Mouse (Mus musculus): ENCODE measurements at regions not wholly inside any gene's neighbourhood (a gene's known extent, or its start where the extent isn't known, plus 50 kb on each side); places are given as distances from the start of the nearest gene placed in this dataset.

GRCm38 (mm10) chr4:150712856-150713255 lies 60.9 kb upstream of the Slc45a1 start:
- WGBS: 78% methylated on average over 10 of the region's 10 CpGs
- H3K9ac ChIP-seq: no peak overlapping the region

GRCm38 (mm10) chr4:150711646-150712045 lies 59.7 kb upstream of the Slc45a1 start:
- no peaks in the 10 kb centered on the region for H3K9me3 ChIP-seq (replicated peaks)
- no peak overlapping the region for H3K9ac ChIP-seq
- H3K36me3 ChIP-seq (ENCODE audit: poor library complexity, severe bottlenecking): no peaks in the 10 kb centered on the region
- H3K27ac ChIP-seq: no peak overlapping the region
- H3K4me1 ChIP-seq: peaks cover 21% of the 10 kb centered on the region
- H3K27me3 ChIP-seq: no peaks in the 10 kb centered on the region
- no peak overlapping the region for H3K4me3 ChIP-seq
- H3K4me2 ChIP-seq: no peak overlapping the region
- 87% methylated on average over 6 of the region's 6 CpGs for WGBS
- no peak for ATAC-seq

More at GRCm38 (mm10) chr4:150712856-150713255, 60.9 kb upstream of the Slc45a1 start:
- peaks cover 19% of the 10 kb centered on the region for H3K4me1 ChIP-seq
- no peak overlapping the region for H3K27ac ChIP-seq
- ATAC-seq: no peak
- no peak overlapping the region for H3K4me2 ChIP-seq
- H3K36me3 ChIP-seq (ENCODE audit: poor library complexity, severe bottlenecking): no peaks in the 10 kb centered on the region
- H3K9me3 ChIP-seq (replicated peaks): no peaks in the 10 kb centered on the region
- no peaks in the 10 kb centered on the region for H3K27me3 ChIP-seq
- no peak overlapping the region for H3K4me3 ChIP-seq

GRCm38 (mm10) chr4:150709391-150710130 lies 57.6 kb upstream of the Slc45a1 start:
- ATAC-seq: no peak

GRCm38 (mm10) chr4:150708572-150708984 lies 56.6 kb upstream of the Slc45a1 start:
- 79% methylated on average over 4 of the region's 4 CpGs for WGBS
- Histone ChIP-seq H3K4me3 (no peak overlapping the region), H3K9ac (no peak overlapping the region), H3K9me3 (replicated peaks) (no peaks in the 10 kb centered on the region), H3K27ac (no peak overlapping the region), H3K27me3 (no peaks in the 10 kb centered on the region), H3K4me2 (no peak overlapping the region), H3K36me3 (ENCODE audit: poor library complexity, severe bottlenecking) (no peaks in the 10 kb centered on the region), H3K4me1 (peaks cover 21% of the 10 kb centered on the region)
- no peak for ATAC-seq

More at GRCm38 (mm10) chr4:150709391-150710130, 57.6 kb upstream of the Slc45a1 start:
- Histone ChIP-seq H3K9me3 (replicated peaks) (no peaks in the 10 kb centered on the region), H3K4me2 (no peak overlapping the region), H3K36me3 (ENCODE audit: poor library complexity, severe bottlenecking) (no peaks in the 10 kb centered on the region), H3K27me3 (no peaks in the 10 kb centered on the region), H3K27ac (no peak overlapping the region), H3K4me3 (no peak overlapping the region), H3K9ac (no peak overlapping the region), H3K4me1 (peaks cover 21% of the 10 kb centered on the region)
- WGBS: 37% methylated on average over 11 of the region's 11 CpGs

DNA sequence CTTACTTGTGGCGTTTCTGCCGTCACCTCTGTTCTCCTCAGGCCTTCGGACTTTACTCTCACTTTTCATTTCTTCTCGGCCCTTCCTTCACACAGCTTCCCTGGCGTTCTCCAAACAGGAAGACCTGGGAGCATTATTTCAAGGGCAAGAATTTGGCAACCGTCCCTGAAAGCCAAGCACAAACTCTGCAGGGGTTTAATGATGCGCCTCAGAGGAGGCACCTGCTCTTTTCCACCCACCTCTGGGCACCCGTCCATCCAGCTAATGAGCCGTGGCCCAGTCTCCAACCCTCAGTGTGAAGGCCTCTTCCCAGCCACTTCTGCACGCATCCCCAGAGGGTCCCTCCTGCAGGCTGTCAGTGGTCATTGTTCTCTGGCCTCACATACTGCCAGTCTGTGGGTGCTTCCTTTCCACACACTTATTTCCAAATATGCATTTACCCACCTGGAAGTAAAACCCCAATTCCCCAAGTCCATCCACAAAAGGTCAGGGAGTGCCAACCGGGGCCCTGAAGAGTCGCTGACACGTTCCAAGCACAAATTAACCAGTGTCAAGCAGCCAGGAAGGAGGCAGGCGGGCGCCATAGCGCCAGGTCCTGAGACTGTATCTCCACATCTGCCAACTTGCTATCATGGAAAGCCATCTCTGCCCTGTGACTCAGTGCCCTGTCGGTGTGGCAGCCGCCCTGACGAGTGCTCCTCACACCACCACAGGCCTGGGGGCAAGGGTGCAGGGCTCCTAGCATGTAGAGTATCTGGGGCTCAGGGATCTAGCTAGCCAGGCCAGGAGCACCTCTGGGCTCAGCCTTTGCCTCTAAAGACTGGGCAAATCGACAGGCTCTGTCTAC lies 56.0 kb upstream of the Slc45a1 start:
- 64% methylated on average over 20 of the region's 20 CpGs for WGBS
- peaks cover 21% of the 10 kb centered on the region for H3K4me1 ChIP-seq
- no peak for ATAC-seq
- no peak overlapping the region for H3K4me2 ChIP-seq
- no peaks in the 10 kb centered on the region for H3K36me3 ChIP-seq (ENCODE audit: poor library complexity, severe bottlenecking)
- no peaks in the 10 kb centered on the region for H3K27me3 ChIP-seq
- no peak overlapping the region for H3K4me3 ChIP-seq
- H3K9ac ChIP-seq: no peak overlapping the region
- H3K9me3 ChIP-seq (replicated peaks): no peaks in the 10 kb centered on the region
- H3K27ac ChIP-seq: no peak overlapping the region

- no peaks in the 10 kb centered on the region for H3K9me3 ChIP-seq (replicated peaks)
- 82% methylated on average over 19 of the region's 19 CpGs for WGBS
- H3K27me3 ChIP-seq: no peaks in the 10 kb centered on the region
- peaks cover 21% of the 10 kb centered on the region for H3K4me1 ChIP-seq
- H3K27ac ChIP-seq: no peak overlapping the region
- H3K9ac ChIP-seq: no peak overlapping the region
- no peak overlapping the region for H3K4me3 ChIP-seq
- no peaks in the 10 kb centered on the region for H3K36me3 ChIP-seq (ENCODE audit: poor library complexity, severe bottlenecking)
- no peak for ATAC-seq
- no peak overlapping the region for H3K4me2 ChIP-seq
These were observed 55.1 kb upstream of the Slc45a1 start for GRCm38 (mm10) chr4:150706793-150707724.

GRCm38 (mm10) chr4:150706291-150706690 lies 54.3 kb upstream of the Slc45a1 start:
- Histone ChIP-seq H3K9ac (no peak overlapping the region), H3K4me2 (no peak overlapping the region), H3K27ac (no peak overlapping the region), H3K4me1 (peaks cover 21% of the 10 kb centered on the region), H3K9me3 (replicated peaks) (no peaks in the 10 kb centered on the region), H3K4me3 (no peak overlapping the region), H3K36me3 (ENCODE audit: poor library complexity, severe bottlenecking) (no peaks in the 10 kb centered on the region), H3K27me3 (no peaks in the 10 kb centered on the region)
- ATAC-seq: no peak
- 95% methylated on average over 7 of the region's 7 CpGs for WGBS

- Histone ChIP-seq H3K9ac (no peak overlapping the region), H3K4me1 (peaks cover 11% of the 10 kb centered on the region), H3K4me2 (no peak overlapping the region), H3K36me3 (ENCODE audit: poor library complexity, severe bottlenecking) (no peaks in the 10 kb centered on the region), H3K4me3 (no peak overlapping the region), H3K9me3 (replicated peaks) (no peaks in the 10 kb centered on the region), H3K27me3 (no peaks in the 10 kb centered on the region), H3K27ac (no peak overlapping the region)
- no peak for ATAC-seq
- 89% methylated on average over 5 of the region's 5 CpGs for WGBS
These were observed 51.3 kb upstream of the Slc45a1 start for GRCm38 (mm10) chr4:150703266-150703665.
